Mouse (Mus musculus) spleen, postnatal 10 days (tissue): Measurements from ENCODE around the gene Nek9.

Experiments used
- DNase-seq, 2 experiments: peaks; one replicate each; pipeline ENCODE4 v3.0.0; 2021 to 2022; ENCODE audit warnings: low spot score in 2 of 2

Gene Nek9

DNA sequence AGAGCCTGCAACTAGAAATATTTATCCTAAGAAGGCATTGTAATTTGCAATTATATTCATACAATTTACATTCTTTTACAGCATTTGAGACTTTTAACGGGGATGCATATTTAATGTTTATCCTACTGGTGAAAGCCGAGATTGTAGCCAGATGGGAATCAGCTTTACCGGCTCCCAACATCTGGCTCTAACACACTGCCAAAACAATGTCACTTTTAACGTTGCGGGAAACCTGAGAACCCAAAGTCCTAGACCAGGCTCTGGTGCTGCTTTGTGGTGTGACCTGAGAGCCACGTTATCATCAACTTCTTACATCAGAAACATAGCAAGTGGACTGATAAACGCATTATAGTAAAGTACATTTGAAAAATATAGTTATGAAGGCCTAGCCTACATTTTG lies 74.2 kb downstream of the Nek9 start:
- no peak for DNase-seq

DNA sequence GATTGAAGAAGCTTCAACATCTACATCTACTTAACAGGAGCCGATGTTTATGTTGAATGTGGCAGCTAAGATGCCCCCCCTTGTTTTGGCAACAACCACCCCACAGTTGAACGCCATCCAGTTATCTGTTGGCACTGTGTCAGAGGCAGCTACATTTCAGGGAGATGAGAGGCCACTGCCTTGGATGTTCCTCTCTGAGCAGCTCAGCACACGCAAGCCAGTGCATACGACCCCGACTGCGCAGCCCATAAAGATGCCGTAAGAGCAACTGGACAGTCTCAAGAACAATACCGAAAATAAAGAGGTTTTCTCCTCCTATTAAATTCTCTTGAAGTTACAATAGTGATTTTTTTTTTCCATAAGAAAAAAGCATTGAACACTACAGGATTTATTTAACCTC lies 74.6 kb downstream of the Nek9 start:
- no peak for DNase-seq

DNA sequence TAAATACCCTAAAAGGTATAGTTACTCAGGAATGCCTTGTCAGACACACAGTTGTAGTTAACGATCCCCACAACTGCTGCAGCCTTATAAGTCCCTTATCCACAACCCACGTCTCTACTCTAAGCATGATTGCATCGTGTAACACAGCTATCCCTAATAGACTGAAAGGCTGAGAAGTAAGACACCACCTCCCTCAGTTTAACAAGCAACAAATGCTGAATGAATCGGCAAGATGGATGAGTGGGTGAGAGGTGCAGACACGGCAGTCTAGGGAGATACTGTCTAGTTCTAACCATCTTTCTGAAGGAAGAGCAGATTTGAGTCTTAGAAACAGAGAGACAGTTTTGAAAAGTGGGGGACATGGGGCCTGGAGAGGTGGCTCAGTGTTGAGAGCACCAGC lies 76.0 kb downstream of the Nek9 start:
- DNase-seq = no peak

DNA sequence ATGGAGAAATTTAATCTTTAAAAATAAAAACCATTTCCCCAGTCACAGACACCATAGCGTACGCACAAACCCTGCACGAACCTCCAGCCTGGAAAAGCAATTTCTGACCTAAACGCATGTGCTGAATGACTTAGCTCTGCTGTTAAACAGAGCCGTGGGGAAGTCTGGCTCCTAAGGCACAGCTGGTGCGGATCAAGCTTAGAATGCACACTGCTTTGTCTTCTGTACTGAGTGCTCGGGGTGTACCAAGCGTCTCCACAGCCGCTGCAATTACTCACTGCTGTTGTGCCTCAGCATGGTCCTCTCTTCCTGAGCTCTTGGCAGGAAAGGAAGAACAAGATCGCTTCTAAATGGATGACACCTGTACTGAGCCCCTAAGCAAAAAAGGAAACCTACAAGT lies 76.7 kb downstream of the Nek9 start:
- no peak for DNase-seq

DNA sequence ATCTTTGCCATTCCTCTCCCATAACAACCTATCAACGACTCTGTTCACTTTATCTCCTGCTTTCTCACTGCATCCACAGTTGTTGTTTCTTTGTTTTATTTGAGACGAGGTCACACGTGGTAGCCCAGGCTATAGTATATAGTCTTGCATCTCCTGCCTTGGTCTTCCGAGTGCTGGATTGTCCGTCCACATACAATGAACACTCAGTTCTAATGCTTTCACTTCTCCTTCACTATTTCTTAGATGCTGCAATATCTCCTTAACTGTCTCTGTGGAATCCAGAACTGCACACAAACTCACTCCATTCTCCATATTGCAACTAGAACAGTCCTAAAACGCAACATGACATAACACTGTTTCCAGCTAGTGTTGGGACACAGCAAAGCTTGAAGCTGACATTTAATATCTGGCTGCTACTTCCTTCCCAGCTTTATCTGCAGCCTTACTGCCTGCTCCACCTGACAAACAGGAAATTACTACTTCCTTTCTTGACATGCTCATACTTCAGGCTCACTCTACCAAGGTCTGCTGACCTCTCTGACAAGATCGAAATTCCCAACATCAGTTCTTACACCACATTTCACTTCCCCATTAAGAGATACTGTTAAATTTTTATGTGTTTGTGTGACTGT lies 82.0 kb downstream of the Nek9 start:
- DNase-seq = no peak

DNA sequence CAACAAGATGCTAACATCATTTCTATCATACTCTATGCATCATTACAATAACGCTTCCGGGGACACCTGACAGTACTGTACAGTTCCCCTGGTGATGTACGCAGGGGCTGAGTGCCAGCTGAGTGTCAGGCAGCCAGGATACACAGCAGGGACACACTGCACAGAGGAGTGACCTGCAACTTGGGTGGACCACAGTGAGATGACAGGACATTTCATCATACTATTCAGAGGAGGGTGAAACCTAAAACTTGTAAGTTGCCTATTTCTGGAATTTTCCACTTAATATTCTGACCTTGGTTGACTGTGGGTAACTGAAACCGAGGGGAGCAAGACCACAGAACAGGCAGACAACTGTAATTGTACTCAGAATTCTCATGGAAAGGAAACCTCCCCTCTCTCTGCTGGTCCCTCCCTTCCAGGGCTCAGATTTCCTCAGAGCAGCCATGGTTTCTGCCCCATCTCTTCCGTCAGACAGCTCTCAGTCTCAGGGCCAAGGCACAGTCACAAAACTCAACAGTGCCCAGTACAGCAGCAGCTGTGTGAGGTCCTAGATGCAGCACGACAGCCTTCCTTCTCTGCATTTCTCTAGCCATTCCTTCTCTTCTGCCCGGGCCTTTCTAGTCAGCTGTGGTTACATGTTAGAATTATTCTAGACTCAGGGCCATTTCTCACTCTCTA lies 82.9 kb downstream of the Nek9 start:
- no peak for DNase-seq

DNA sequence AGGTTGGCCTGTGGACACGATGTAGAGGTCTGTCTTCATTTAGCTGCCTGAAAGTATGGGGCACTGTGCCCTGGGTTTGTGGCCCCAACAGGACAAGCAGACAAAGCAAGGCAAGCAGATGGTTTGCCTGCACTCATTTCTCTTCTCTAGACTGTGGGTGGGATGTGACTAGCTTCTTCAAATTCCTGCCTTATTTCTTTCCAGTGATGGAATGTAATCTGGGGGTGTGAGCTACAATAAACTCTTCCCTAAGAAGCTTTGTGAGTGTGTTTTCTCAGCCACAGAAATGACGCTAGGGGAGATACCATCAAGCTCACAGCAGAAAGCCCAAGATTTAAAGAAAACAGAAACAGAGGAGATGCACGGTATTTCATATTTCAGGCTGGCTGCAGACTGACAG lies 87.1 kb downstream of the Nek9 start:
- DNase-seq = no peak
